Mouse (Mus musculus): ENCODE measurements around the gene Gjc2.

DNA sequence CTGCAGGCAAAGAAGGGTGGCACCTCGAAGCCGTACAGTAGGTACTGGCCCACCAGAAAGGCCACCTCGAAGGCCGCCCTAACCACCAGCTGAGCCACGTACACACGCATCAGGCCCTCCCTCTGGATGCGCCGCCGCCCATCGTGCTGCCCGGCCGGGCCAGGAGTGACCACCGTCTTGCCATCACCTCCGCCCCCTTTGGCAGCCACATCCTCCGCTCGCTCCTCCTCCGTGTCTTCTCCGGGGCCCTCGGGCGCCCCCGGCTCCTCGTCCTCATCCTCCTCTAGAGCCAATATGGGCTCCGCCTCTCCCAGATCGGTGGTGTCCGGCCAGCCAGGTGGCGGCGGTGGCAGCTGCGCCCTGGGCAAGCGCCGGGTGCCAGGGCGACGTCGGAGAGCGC, 6.1 kb downstream of the Gjc2 start:
- TF ChIP-seq POLR2A (IDR thresholded peaks at IDR 0.05; ENCODE audit: borderline replicate concordance, low read depth, low read length) (no peak), CTCF (IDR thresholded peaks at IDR 0.05; ENCODE audit: low read depth, low read length) (no peak)
